Mouse (Mus musculus) G1E (cell line): ENCODE results near the gene Ak4.

Experiments
- CTCF ChIP-seq: IDR thresholded peaks from 2 replicates; pipeline ENCODE4 v1.5.1; 2012; ENCODE audit warnings: low read depth, low read length, inconsistent platforms, mixed read lengths
- GATA1 ChIP-seq: IDR thresholded peaks from 2 replicates; pipeline ENCODE4 v1.6.1; 2012; ENCODE audit warnings: borderline replicate concordance, low read length, inconsistent platforms, mixed read lengths
- POLR2AphosphoS5 ChIP-seq: IDR thresholded peaks from 2 replicates; pipeline ENCODE4 v1.6.1; 2012; ENCODE audit warnings: low read depth, low read length, inconsistent platforms; ENCODE audit not compliant: insufficient replicate concordance

DNA sequence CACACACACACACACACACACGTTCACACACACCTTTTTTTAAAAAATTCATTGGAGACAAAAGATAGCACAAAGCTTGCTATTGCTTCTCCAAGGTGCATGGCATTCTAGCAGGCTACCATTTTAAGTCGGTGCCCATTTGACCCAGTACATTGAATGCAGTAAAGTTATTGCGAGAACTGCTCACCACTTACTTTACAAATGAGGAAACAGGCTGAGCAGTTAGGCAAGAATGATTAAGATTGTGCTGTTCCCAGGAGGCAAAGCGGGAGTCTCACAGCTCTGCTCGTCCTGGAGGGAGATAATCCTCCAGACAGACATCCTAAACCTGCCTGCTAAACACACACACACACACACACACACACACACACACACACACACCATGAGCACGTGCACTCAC lies 72.6 kb downstream of the Ak4 start:
- TF ChIP-seq CTCF = no peak
- no peak for TF ChIP-seq POLR2AphosphoS5
- no peak for TF ChIP-seq GATA1
